Comparison of ENCODE assay signal across 19 mouse cellular contexts in genomic region chr17:31226931-31227330, GRCm38 (mm10). TPM values are rescaled to one million over a fixed set of nuclear protein-coding genes. Genes with fewer than 3 reads are reported as not detected.
DNase-seq lines count a peak whose midpoint lies in the region; ATAC-seq lines count a peak whose summit lies in the region.
"Had no signal": no experiment of that assay in that cellular context is flagged by ENCODE, and none has a peak within 500 bp of the region (broad histone marks: within the 10 kb centered on the region; RNA-seq: fewer than 3 reads in every experiment).

No protein-coding gene starts in this region.

- peak; percentile 74 for ATAC-seq in megakaryocyte, adult 5-6 weeks (ENCODE audit: poor library complexity, severe bottlenecking)
- ATAC-seq in megakaryocyte progenitor cell, adult 5-6 weeks (replicated peaks; ENCODE audit: poor library complexity), result 0 out of 2 replicates have a peak, but pooled peaks have one; percentile 29
- ATAC-seq: forebrain, embryonic 15.5 days; forebrain, postnatal 0 days had no signal

- DNase-seq in heart, adult 11 months, result peak; percentile 46
- no peak for DNase-seq in heart, postnatal 4 days
- DNase-seq in retina, postnatal 1 day, result no peak
- no peak for DNase-seq in testis, postnatal 14 days (ENCODE audit: low spot score)
- DNase-seq: adrenal gland, adult 2 months; adrenal gland, postnatal 10 days; adrenal gland, postnatal 25 days; cerebellum, adult 11 months; cerebellum, adult 18-20 months; cerebellum, adult 8-10 months; cerebellum, adult 9-11 months; cerebellum, postnatal 14 days; cerebellum, postnatal 36 days; embryo, embryonic 11 days; forebrain, postnatal 0 days had no signal

RNA-seq across cellular contexts. Expression of gene Ubash3a, which starts 19.3 kb away (rescaled TPM):
- under 1 TPM; 0.12 to 0.23 TPM for total RNA-seq in heart, postnatal 4 days (2021)
- 2.6 and 6.2 TPM in 2 replicates for total RNA-seq in megakaryocyte, adult 5-6 weeks (2015)
- total RNA-seq in megakaryocyte, adult 5-6 weeks (2017), result 3.9 and 5.0 TPM in 2 replicates
- total RNA-seq in megakaryocyte progenitor cell, adult 5-6 weeks (2015), result 29.7 and 33.6 TPM in 2 replicates
- 36.7 and 41.7 TPM in 2 replicates for total RNA-seq in megakaryocyte progenitor cell, adult 5-6 weeks (2017)
- total RNA-seq: adrenal gland, postnatal 25 days had no signal

RNA-seq across cellular contexts. Expression of gene Tmprss3, which starts 28.2 kb away (rescaled TPM):
- total RNA-seq in heart, postnatal 4 days (2021), result not detected
- total RNA-seq in megakaryocyte, adult 5-6 weeks (2015), result 0.23 and 0.56 TPM in 2 replicates
- 0.16 and 0.26 TPM in 2 replicates for total RNA-seq in megakaryocyte, adult 5-6 weeks (2017)
- 5.6 and 7.6 TPM in 2 replicates for total RNA-seq in megakaryocyte progenitor cell, adult 5-6 weeks (2015)
- total RNA-seq in megakaryocyte progenitor cell, adult 5-6 weeks (2017), result 2.4 and 2.9 TPM in 2 replicates
- total RNA-seq: adrenal gland, adult 2 months; adrenal gland, postnatal 25 days; forebrain, postnatal 0 days had no signal

RNA-seq across cellular contexts. Expression of gene Rsph1, which starts 50.3 kb away (rescaled TPM):
- total RNA-seq in heart, postnatal 4 days (2021), result 1 to 10 TPM; 1.7 to 2.4 TPM
- 0.36 TPM in 2 replicates for total RNA-seq in megakaryocyte, adult 5-6 weeks (2015)
- 0.66 and 1.1 TPM in 2 replicates for total RNA-seq in megakaryocyte, adult 5-6 weeks (2017)
- 0.72 and 1.4 TPM in 2 replicates for total RNA-seq in megakaryocyte progenitor cell, adult 5-6 weeks (2015)
- total RNA-seq in megakaryocyte progenitor cell, adult 5-6 weeks (2017), result 1.8 and 3.0 TPM in 2 replicates
- total RNA-seq: common myeloid progenitor, adult 5-6 weeks had no signal

RNA-seq across cellular contexts. Expression of gene Slc37a1, which starts 59.7 kb away (rescaled TPM):
- 10 to 100 TPM; 10.8 to 11.6 TPM for total RNA-seq in heart, postnatal 4 days (2021)
- total RNA-seq in megakaryocyte, adult 5-6 weeks (2015), result 6.3 and 8.1 TPM in 2 replicates
- 3.9 and 10.6 TPM in 2 replicates for total RNA-seq in megakaryocyte, adult 5-6 weeks (2017)
- 9.8 TPM in 2 replicates for total RNA-seq in megakaryocyte progenitor cell, adult 5-6 weeks (2015)
- 6.2 and 8.3 TPM in 2 replicates for total RNA-seq in megakaryocyte progenitor cell, adult 5-6 weeks (2017)

Comparison
In these comparisons a context has a peak if more than half of its experiments do, and no peak if none do; other contexts are left out.
1. RNA of gene Ubash3a, which starts 19.3 kb away (total RNA-seq): 29.7 to 41.7 TPM in megakaryocyte progenitor cell, adult 5-6 weeks; 2.6 to 6.2 TPM in megakaryocyte, adult 5-6 weeks and 0.12 to 0.23 TPM in heart, postnatal 4 days; every median in the first group is over 4 times any median in the second.